Mouse (Mus musculus) neural tube, embryonic 12.5 days (tissue): ENCODE measurements around the gene Rnf111. TPM values are rescaled to one million over a fixed set of nuclear protein-coding genes. Genes with fewer than 3 reads are reported as not detected.
"Not testable (repeated sequence)": the region's sequence is repeated elsewhere in the genome, so short reads cannot be mapped to it uniquely, and the experiment has no call there.

Experiments
- ATAC-seq: fragments of 200-750 bp; cut with Nextera tagmentation; 2 replicates; pipeline ENCODE4 v1.8.0; 2017; ENCODE audit warnings: low read depth, mild to moderate bottlenecking, moderate TSS enrichment, moderate library complexity; ENCODE audit not compliant: low FRiP score
- H3K27ac ChIP-seq: fragments of 300-500 bp; sonication (generic); 2 replicates; pipeline ENCODE4 v1.5.1; 2016
- H3K27me3 ChIP-seq: fragments of 300-500 bp; sonication (generic); replicated peaks from 2 replicates; pipeline ENCODE4 v1.6.1; 2016; ENCODE audit warnings: mild to moderate bottlenecking
- H3K36me3 ChIP-seq: fragments of 300-500 bp; sonication (generic); 2 replicates; pipeline ENCODE4 v1.6.1; 2016; ENCODE audit warnings: mild to moderate bottlenecking
- H3K4me1 ChIP-seq: fragments of 300-500 bp; sonication (generic); 2 replicates; pipeline ENCODE4 v1.6.1; 2016
- H3K4me2 ChIP-seq: fragments of 300-500 bp; sonication (generic); replicated peaks from 2 replicates; pipeline ENCODE4 v1.6.1; 2016; ENCODE audit warnings: mild to moderate bottlenecking
- H3K4me3 ChIP-seq: fragments of 300-500 bp; sonication (generic); 2 replicates; pipeline ENCODE4 v1.5.1; 2016
- H3K9ac ChIP-seq: fragments of 300-500 bp; sonication (generic); 2 replicates; pipeline ENCODE4 v1.6.1; 2016; ENCODE audit warnings: mild to moderate bottlenecking
- H3K9me3 ChIP-seq: fragments of 300-500 bp; sonication (generic); 2 replicates; pipeline ENCODE4 v1.6.1; 2016; ENCODE audit warnings: mild to moderate bottlenecking
- WGBS: fragments of 180-500 bp; shearing (Covaris S2); methylation state at CpG from one replicate; pipeline ENCODE4 v1.1.7; 2016; 5-methylcytosine and 5-hydroxymethylcytosine counted together
- polyA plus RNA-seq: library from polyadenylated mRNA; unstranded; fragments of >200 nt; fragmentation: Nextera tagmentation; extraction: Ambion mirVana; gene quantifications from 2 replicates; pipeline ENCODE4 v1.2.1, GENCODE M21; 2016

Gene Rnf111
- polyA plus RNA-seq, result 45.2 and 48.2 TPM in 2 replicates

- Histone ChIP-seq H3K36me3 (no peaks in the 10 kb centered on the region), H3K4me1 (peaks cover 10% of the 10 kb centered on the region), H3K4me3 (peak within 1 kb of the TSS; percentile 96), H3K4me2 (peak within 1 kb of the TSS; percentile 62), H3K9ac (peak within 1 kb of the TSS; percentile 98), H3K9me3 (no peaks in the 10 kb centered on the region), H3K27me3 (no peaks in the 10 kb centered on the region), H3K27ac (peak within 1 kb of the TSS; percentile 99)
- under 1% methylated on average over 43 of the region's 45 CpGs for WGBS
- ATAC-seq, result peak; percentile 96
Observed at GRCm38 (mm10) chr9:70503626-70504041, at the start of gene Rnf111. Rnf111 (minus strand) TSS chr9:70503725.

- not testable (repeated sequence) for ATAC-seq, H3K27ac ChIP-seq, H3K4me3 ChIP-seq, H3K9ac ChIP-seq, H3K4me2 ChIP-seq, H3K27me3 ChIP-seq, H3K4me1 ChIP-seq, H3K9me3 ChIP-seq
- WGBS, result 90% methylated on average over 2 of the region's 2 CpGs
- H3K36me3 ChIP-seq, result peaks cover 17% of the 10 kb centered on the region
Observed at GRCm38 (mm10) chr9:70552233-70552632, 48.7 kb upstream of the Rnf111 start.

GRCm38 (mm10) chr9:70551524-70551923, 48.0 kb upstream of the Rnf111 start:
- no peaks in the 10 kb centered on the region for H3K27me3 ChIP-seq
- H3K9ac ChIP-seq, result no peak overlapping the region
- no peak overlapping the region for H3K4me3 ChIP-seq
- WGBS, result 96% methylated on average over 1 of the region's 1 CpGs
- peaks cover 17% of the 10 kb centered on the region for H3K36me3 ChIP-seq
- no peak overlapping the region for H3K4me2 ChIP-seq
- H3K27ac ChIP-seq, result no peak overlapping the region
- 0 out of 2 replicates have a peak, but pooled peaks cover 6% of the 10 kb centered on the region for H3K4me1 ChIP-seq
- peaks cover 9% of the 10 kb centered on the region; the same call in 1 of the 2 replicates for H3K9me3 ChIP-seq
- ATAC-seq, result no peak

GRCm38 (mm10) chr9:70548304-70548703, 44.8 kb upstream of the Rnf111 start:
- Histone ChIP-seq H3K4me1 (peaks cover 13% of the 10 kb centered on the region), H3K27ac (no peak overlapping the region), H3K9ac (no peak overlapping the region), H3K9me3 (peaks cover 9% of the 10 kb centered on the region; the same call in 1 of the 2 replicates), H3K4me3 (no peak overlapping the region), H3K36me3 (peaks cover 16% of the 10 kb centered on the region), H3K27me3 (no peaks in the 10 kb centered on the region), H3K4me2 (no peak overlapping the region)
- WGBS, result 85% methylated on average over 4 of the region's 4 CpGs
- no peak for ATAC-seq

GRCm38 (mm10) chr9:70546576-70546975, 43.1 kb upstream of the Rnf111 start:
- H3K4me1 ChIP-seq, result peaks cover 17% of the 10 kb centered on the region
- not testable (repeated sequence) for H3K9ac ChIP-seq, H3K9me3 ChIP-seq, H3K27ac ChIP-seq, ATAC-seq, H3K36me3 ChIP-seq, H3K4me2 ChIP-seq, H3K27me3 ChIP-seq, H3K4me3 ChIP-seq
- WGBS, result 90% methylated on average over 3 of the region's 3 CpGs

GRCm38 (mm10) chr9:70544831-70545230, 41.3 kb upstream of the Rnf111 start:
- Histone ChIP-seq H3K36me3 (0 out of 2 replicates have a peak, but pooled peaks cover 3% of the 10 kb centered on the region), H3K4me3 (no peak overlapping the region), H3K9me3 (no peaks in the 10 kb centered on the region), H3K4me2 (no peak overlapping the region), H3K27me3 (no peaks in the 10 kb centered on the region), H3K27ac (no peak overlapping the region), H3K4me1 (peaks cover 20% of the 10 kb centered on the region), H3K9ac (no peak overlapping the region)
- no peak for ATAC-seq
- WGBS, result 80% methylated on average over 1 of the region's 1 CpGs

GRCm38 (mm10) chr9:70543985-70544384, 40.5 kb upstream of the Rnf111 start:
- 78% methylated on average over 5 of the region's 5 CpGs for WGBS
- peak overlapping the region; percentile 93; the same call in 1 of the 2 replicates for H3K4me3 ChIP-seq
- no peak overlapping the region for H3K9ac ChIP-seq
- H3K27me3 ChIP-seq, result no peaks in the 10 kb centered on the region
- H3K27ac ChIP-seq, result no peak overlapping the region
- peaks cover 20% of the 10 kb centered on the region for H3K4me1 ChIP-seq
- 0 out of 2 replicates have a peak, but pooled peaks cover 3% of the 10 kb centered on the region for H3K36me3 ChIP-seq
- no peak for ATAC-seq
- H3K9me3 ChIP-seq, result no peaks in the 10 kb centered on the region
- H3K4me2 ChIP-seq, result peak overlapping the region; percentile 69

GRCm38 (mm10) chr9:70543048-70543880, 39.7 kb upstream of the Rnf111 start:
- H3K4me1 ChIP-seq, result peaks cover 20% of the 10 kb centered on the region
- WGBS, result 1% methylated on average over 64 of the region's 64 CpGs

GRCm38 (mm10) chr9:70542305-70543041, 38.9 kb upstream of the Rnf111 start, which contains the start of gene Sltm:
Sltm (plus strand) TSS chr9:70542754.
- no peaks in the 10 kb centered on the region for H3K27me3 ChIP-seq
- peak within 1 kb of the TSS; percentile 98 for H3K27ac ChIP-seq
- no peaks in the 10 kb centered on the region for H3K9me3 ChIP-seq
- peaks cover 20% of the 10 kb centered on the region for H3K4me1 ChIP-seq
- H3K4me3 ChIP-seq, result peak within 1 kb of the TSS; percentile 93
- under 1% methylated on average over 75 of the region's 75 CpGs for WGBS
- H3K9ac ChIP-seq, result peak within 1 kb of the TSS; percentile 97
- peak within 1 kb of the TSS; percentile 69 for H3K4me2 ChIP-seq
- ATAC-seq, result peak; percentile 97
- H3K36me3 ChIP-seq, result 0 out of 2 replicates have a peak, but pooled peaks cover 3% of the 10 kb centered on the region

More at GRCm38 (mm10) chr9:70543048-70543880, 39.7 kb upstream of the Rnf111 start:
- peak; percentile 78 for ATAC-seq
- peak overlapping the region; percentile 98 for H3K27ac ChIP-seq
- peak overlapping the region; percentile 93 for H3K4me3 ChIP-seq
- H3K4me2 ChIP-seq, result peak overlapping the region; percentile 69
- peak overlapping the region; percentile 97 for H3K9ac ChIP-seq
- H3K9me3 ChIP-seq, result no peaks in the 10 kb centered on the region
- H3K36me3 ChIP-seq, result 0 out of 2 replicates have a peak, but pooled peaks cover 3% of the 10 kb centered on the region
- no peaks in the 10 kb centered on the region for H3K27me3 ChIP-seq

- Histone ChIP-seq H3K27ac (no peak overlapping the region), H3K9me3 (no peaks in the 10 kb centered on the region), H3K4me1 (peaks cover 14% of the 10 kb centered on the region), H3K36me3 (0 out of 2 replicates have a peak, but pooled peaks cover 3% of the 10 kb centered on the region), H3K27me3 (no peaks in the 10 kb centered on the region), H3K4me3 (peak overlapping the region; percentile 93; the same call in 1 of the 2 replicates), H3K9ac (peak overlapping the region; percentile 97; the same call in 1 of the 2 replicates), H3K4me2 (peak overlapping the region; percentile 69)
- ATAC-seq, result no peak
- WGBS, result 10% methylated on average over 6 of the region's 6 CpGs
Observed at GRCm38 (mm10) chr9:70541584-70541983, 38.1 kb upstream of the Rnf111 start.

GRCm38 (mm10) chr9:70533328-70533727, 29.8 kb upstream of the Rnf111 start:
- Histone ChIP-seq H3K9me3 (no peaks in the 10 kb centered on the region), H3K36me3 (no peaks in the 10 kb centered on the region), H3K4me3 (no peak overlapping the region), H3K4me2 (no peak overlapping the region), H3K27ac (no peak overlapping the region), H3K4me1 (no peaks in the 10 kb centered on the region), H3K9ac (no peak overlapping the region), H3K27me3 (no peaks in the 10 kb centered on the region)
- no peak for ATAC-seq
- WGBS, result 88% methylated on average over 3 of the region's 3 CpGs

- Histone ChIP-seq H3K4me1 (no peaks in the 10 kb centered on the region), H3K4me2 (no peak overlapping the region), H3K4me3 (no peak overlapping the region), H3K9me3 (no peaks in the 10 kb centered on the region), H3K9ac (no peak overlapping the region), H3K27me3 (no peaks in the 10 kb centered on the region), H3K36me3 (no peaks in the 10 kb centered on the region), H3K27ac (no peak overlapping the region)
- no peak for ATAC-seq
- 92% methylated on average over 7 of the region's 7 CpGs for WGBS
Observed at GRCm38 (mm10) chr9:70524366-70524765, 20.8 kb upstream of the Rnf111 start.
